Mouse (Mus musculus) R1 (cell line): Measurements from ENCODE around the gene Fkbp8.
A peak's percentile ranks its signal among the peaks of the same experiment; 100 is the strongest.

Experiments used
- DNase-seq: peaks from one replicate; pipeline ENCODE4 v3.0.0-alpha.2; 2018; ENCODE audit warnings: low read depth, low spot score

Gene Fkbp8

GRCm38 (mm10) chr8:70528182-70528797 lies 766 bp downstream of the Fkbp8 start:
- peak; percentile 72 for DNase-seq

- DNase-seq, result no peak
These were observed 1.8 kb downstream of the Fkbp8 start for GRCm38 (mm10) chr8:70529299-70529698.

- no peak for DNase-seq
These were observed 2.2 kb downstream of the Fkbp8 start for GRCm38 (mm10) chr8:70529741-70530161.

GRCm38 (mm10) chr8:70530314-70530713 lies 2.8 kb downstream of the Fkbp8 start:
- DNase-seq, result no peak

DNA sequence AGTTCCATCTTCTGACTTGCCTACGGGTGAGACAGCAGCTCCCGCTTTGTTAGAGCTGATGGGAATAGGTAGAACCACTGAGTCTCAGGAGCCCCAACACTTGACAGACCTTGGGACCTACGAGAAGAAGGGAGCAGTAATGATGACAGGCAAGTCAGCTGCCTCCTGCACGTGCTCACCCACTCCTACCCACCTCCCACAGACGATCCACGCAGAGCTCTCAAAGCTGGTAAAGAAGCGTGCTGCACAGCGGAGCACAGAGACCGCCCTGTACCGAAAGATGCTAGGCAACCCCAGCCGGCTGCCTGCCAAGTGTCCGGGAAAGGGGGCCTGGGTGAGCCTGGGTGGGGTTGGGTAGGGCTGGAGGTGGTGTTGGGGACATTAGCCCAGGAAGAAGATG lies 6.8 kb downstream of the Fkbp8 start:
- DNase-seq, result no peak

DNA sequence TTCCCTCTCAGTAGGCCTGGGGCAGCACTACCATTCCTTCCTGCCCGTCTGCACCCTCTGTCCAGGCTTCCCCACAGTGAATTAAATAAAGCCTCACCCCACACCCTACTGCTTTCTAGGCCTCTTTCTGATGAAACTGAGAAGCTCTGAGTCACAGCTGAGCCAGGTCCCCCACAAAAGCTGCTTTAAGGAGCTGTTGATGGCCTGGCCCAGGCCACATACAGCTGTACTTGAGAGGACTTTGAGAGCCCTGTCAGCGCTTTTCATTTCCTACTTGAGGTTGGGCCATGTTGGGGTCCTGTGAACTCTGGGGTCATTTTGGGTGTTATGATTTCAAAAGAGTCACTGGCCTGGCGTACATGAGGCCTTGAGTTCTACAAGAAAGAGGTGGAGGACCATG lies 7.7 kb downstream of the Fkbp8 start:
- DNase-seq, result no peak

GRCm38 (mm10) chr8:70535701-70536100 lies 8.2 kb downstream of the Fkbp8 start:
- DNase-seq, result no peak

DNA sequence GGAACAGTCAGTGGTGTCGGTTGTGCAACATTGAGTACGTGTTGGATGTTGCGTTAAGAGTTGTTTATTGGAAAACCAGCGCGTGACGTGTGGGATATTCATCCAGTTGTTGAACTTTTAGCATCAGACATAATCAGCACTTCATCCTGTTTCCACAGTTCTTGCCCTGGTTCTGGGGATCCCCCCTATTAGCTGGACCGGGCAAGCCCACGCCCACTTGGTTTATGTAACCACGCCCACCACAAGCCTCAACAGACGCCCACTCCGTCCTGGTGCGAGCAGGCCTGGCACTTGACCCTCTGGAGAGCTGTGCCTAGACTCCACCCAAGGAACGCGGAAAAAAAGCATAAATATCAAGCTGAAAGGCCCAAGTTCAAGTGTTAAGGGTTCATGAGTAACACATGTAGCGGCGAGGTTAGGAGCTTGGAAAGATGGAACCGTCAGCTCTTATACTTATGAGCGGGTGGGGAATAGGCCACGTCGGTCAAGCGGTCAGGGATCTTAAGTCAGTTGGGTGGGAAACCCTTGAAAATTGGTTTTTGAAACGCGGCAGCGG lies 10.6 kb downstream of the Fkbp8 start:
- peak; percentile 84 for DNase-seq

GRCm38 (mm10) chr8:70538633-70539076 lies 11.1 kb downstream of the Fkbp8 start:
- DNase-seq, result peak; percentile 98

- DNase-seq, result peak; percentile 99
These were observed 11.7 kb downstream of the Fkbp8 start, which contains the start of gene Ell for GRCm38 (mm10) chr8:70539077-70539813. Gene Ell, plus strand, starts transcription at chr8:70539457.

GRCm38 (mm10) chr8:70540013-70540506 lies 12.5 kb downstream of the Fkbp8 start:
- no peak for DNase-seq

GRCm38 (mm10) chr8:70540507-70541071 lies 13.1 kb downstream of the Fkbp8 start:
- no peak for DNase-seq

DNA sequence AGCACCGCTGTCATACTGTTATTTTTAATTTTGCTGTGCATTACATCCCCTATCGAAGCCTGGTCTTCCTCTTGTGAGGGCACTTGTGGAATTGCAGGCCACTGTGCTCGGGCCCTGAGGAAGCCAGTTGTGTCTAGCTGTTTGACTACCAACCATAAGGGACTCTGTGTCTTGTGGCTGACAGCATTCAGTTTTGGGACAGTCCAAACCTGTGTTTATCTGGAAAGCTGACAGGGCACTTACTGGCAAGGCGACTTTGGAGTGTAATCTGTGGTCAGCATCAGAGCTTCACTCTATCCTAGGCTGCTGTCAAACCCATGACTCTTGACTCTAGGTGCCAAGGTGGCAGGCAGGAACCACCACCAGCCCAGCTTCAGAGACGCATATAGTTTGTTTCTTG lies 13.6 kb downstream of the Fkbp8 start:
- DNase-seq, result no peak

DNA sequence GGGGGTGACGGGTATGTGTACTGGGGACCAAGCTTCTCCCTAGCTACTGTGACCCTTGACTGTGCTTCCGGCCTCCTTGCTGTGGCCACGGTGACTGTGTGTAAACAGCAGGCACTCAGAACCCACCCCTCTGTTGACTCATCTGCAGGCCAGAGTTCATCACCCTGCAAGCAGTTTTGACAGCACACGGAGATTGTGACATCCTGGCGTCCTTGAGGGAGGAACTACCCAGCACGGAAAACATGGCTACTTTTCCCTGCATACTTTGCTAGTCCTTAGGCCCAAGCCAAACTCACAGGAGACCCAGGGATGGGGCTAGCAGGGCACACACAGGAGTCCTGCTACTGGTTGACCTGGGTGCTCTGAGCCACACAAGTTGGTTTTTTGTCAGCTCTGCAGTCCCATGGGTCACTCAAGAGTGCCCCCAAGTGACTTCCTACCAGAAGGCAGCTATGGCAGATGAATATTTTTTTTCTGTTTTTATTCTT lies 16.7 kb downstream of the Fkbp8 start:
- DNase-seq, result no peak

DNA sequence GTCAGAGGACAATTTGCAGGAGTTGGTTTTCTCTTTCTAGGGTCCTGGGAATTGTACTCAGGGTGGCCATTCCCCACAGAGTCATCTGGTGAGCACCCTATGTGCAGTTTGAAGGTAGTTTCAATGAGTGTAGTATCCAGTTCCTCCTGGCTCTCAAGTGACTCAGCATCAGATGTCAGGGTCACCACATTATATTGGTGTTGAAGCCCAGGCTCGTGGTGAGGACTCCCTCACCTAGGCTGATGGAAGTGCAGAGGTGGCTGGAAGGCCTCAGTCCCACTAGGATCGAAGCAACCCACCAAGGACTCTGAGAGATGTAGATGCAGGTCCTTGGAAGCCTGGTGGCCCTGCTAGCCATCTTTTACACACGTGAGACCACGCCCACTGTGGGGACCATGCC lies 18.9 kb downstream of the Fkbp8 start:
- no peak for DNase-seq

DNA sequence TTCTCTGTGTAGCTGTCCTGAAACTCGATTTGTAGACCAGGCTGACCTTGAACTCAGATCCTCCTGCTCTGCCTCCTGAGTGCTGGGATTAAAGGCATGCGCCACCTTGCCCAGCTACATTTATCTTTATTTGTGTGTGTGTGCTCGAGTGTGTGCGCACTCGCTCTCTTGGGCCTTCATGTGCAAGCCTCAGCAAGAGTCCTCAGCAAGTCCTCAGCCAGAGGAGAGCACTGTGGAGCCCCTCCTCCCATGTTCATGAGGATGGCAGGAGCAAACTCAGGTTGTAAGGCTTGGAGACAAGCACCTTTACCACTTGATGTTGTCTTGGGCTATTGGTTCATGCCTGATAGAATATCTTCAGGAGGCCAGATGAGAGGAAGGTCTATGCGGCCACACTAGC lies 20.2 kb downstream of the Fkbp8 start:
- DNase-seq, result no peak

- no peak for DNase-seq
These were observed 22.1 kb downstream of the Fkbp8 start for GRCm38 (mm10) chr8:70549412-70550184.

DNA sequence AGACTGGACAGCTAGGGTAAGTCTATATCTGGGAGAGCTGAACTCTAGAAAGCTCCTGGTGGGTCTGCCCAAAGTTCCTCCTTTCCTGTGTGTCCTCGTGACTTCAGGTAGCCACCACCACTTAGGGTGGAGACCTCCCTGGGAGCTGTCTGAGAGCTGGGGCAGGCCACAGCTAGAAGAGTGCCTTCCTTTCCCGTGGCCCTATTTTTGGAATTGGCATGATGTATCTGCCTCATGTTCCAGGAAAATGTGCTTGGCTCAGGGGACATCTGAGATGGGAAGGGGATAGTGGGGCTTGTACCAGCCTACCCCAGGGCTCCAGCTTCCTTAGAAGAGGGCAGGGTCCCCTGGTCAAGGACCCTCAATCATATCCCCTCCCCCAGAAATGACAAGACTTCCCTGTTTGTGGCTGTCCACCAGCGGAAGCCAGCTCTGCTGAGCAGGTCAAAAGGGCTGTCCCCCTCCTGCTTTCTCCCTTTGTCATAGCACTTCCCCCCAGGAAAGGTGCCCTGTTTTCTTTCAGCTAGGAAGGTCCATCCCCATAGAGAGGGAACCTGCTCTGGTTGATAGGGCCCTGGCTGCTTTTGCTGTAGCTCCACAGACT lies 24.1 kb downstream of the Fkbp8 start:
- DNase-seq, result no peak

DNA sequence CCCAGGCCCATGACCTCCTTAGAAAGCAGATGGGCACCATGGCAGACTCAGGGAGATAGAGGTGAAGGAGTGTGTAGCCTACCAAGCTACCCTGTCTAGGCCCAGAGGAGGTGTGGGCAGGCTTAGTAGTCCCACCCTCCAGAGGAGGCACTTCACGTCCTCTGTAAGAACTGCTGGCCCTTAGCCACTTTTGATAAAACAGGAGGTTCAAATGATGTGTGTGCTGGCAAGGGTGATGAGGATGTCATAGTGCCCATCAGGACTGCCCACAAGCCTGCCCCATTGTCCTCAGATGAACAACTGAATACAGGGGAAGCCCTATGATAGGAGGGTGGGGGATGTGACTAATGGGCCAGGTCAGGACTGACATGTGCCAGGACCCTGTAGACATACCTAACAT lies 25.3 kb downstream of the Fkbp8 start:
- DNase-seq, result no peak

DNA sequence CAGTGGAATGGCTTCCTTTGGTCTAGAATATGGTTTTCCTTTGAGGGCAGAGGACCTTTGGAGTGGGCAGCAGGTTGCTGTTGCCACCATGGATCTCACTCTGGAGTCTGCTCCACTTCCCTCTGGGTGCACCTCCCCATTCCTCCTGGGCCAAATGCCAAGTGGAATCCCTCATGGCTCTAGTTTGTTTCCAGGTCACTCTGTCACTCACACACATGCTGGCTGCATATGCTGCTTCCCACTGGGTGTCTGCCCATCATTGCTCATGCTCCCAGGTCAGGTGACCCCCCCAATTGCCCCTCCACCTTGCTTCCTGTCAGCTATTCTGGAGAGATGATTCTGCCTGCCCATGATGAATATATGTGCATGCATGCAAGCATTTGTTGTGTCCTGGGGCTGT lies 26.2 kb downstream of the Fkbp8 start:
- DNase-seq, result no peak
